Mouse (Mus musculus) heart, postnatal 0 days (tissue): ENCODE measurements at regions not wholly inside any gene's neighbourhood (a gene's known extent, or its start where the extent isn't known, plus 50 kb on each side); places are given as distances from the start of the nearest gene placed in this dataset.
A peak's percentile ranks its signal among the peaks of the same experiment; 100 is the strongest.

Source experiments
- ATAC-seq: fragments of 200-750 bp; cut with Nextera tagmentation; 2 replicates; pipeline ENCODE4 v1.8.0; 2017; ENCODE audit warnings: low read depth, moderate number of reproducible peaks, moderate library complexity; ENCODE audit not compliant: insufficient read depth
- DNase-seq: peaks from one replicate; pipeline ENCODE4 v3.0.0-alpha.2; 2016; ENCODE audit warnings: low spot score
- H3K27ac ChIP-seq: fragments of 300-500 bp; sonication (generic); 2 replicates; pipeline ENCODE4 v1.5.1; 2014; ENCODE audit warnings: low read depth, mild to moderate bottlenecking
- H3K27me3 ChIP-seq: fragments of 300-500 bp; sonication (generic); 2 replicates; pipeline ENCODE4 v1.6.1; 2014; ENCODE audit warnings: low read length, mixed read lengths; ENCODE audit not compliant: control insufficient read depth, insufficient read depth
- H3K36me3 ChIP-seq: fragments of 300-500 bp; sonication (generic); replicated peaks from 2 replicates; pipeline ENCODE4 v1.6.1; 2014; ENCODE audit warnings: low read length, mixed read lengths; ENCODE audit not compliant: control insufficient read depth, insufficient read depth
- H3K4me1 ChIP-seq: fragments of 300-500 bp; sonication (generic); 2 replicates; pipeline ENCODE4 v1.6.1; 2014; ENCODE audit warnings: antibody characterized with exemption; ENCODE audit not compliant: control insufficient read depth, insufficient read depth
- H3K4me2 ChIP-seq: fragments of 300-500 bp; sonication (generic); 2 replicates; pipeline ENCODE4 v1.6.1; 2014; ENCODE audit warnings: low read depth, mild to moderate bottlenecking, low read length, moderate library complexity
- H3K4me3 ChIP-seq: fragments of 300-500 bp; sonication (generic); 2 replicates; pipeline ENCODE4 v1.5.1; 2014; ENCODE audit warnings: low read depth, low read length
- H3K9ac ChIP-seq: fragments of 300-500 bp; sonication (generic); replicated peaks from 2 replicates; pipeline ENCODE4 v1.6.1; 2014; ENCODE audit warnings: low read depth, low read length, mixed read lengths
- H3K9me3 ChIP-seq: fragments of 300-500 bp; sonication (generic); replicated peaks from 2 replicates; pipeline ENCODE4 v1.6.1; 2016; ENCODE audit warnings: low read length; ENCODE audit not compliant: control insufficient read depth
- CTCF ChIP-seq: IDR thresholded peaks from 2 replicates; pipeline ENCODE4 v1.5.1; 2016; ENCODE audit warnings: antibody characterized with exemption, control low read depth, low read depth
- EP300 ChIP-seq: IDR thresholded peaks from 2 replicates; pipeline ENCODE4 v1.6.1; 2016; ENCODE audit warnings: antibody characterized with exemption, low read depth
- WGBS: fragments of 180-500 bp; shearing (Covaris S2); extraction: QIAGEN DNeasy Blood & Tissue Kit; methylation state at CpG from one replicate; pipeline ENCODE4 v1.1.7; 2014; 5-methylcytosine and 5-hydroxymethylcytosine counted together

GRCm38 (mm10) chr8:54330106-54330505 lies 199.3 kb upstream of the Asb5 start:
- no peaks in the 10 kb centered on the region for H3K9me3 ChIP-seq
- no peaks in the 10 kb centered on the region for H3K27me3 ChIP-seq
- H3K4me1 ChIP-seq = no peaks in the 10 kb centered on the region
- H3K4me2 ChIP-seq = no peak overlapping the region
- no peaks in the 10 kb centered on the region for H3K36me3 ChIP-seq
- no peak for DNase-seq
- WGBS = 66% methylated on average over 1 of the region's 1 CpGs
- no peak for ATAC-seq
- no peak for TF ChIP-seq EP300
- no peak for TF ChIP-seq CTCF
- H3K9ac ChIP-seq = no peak overlapping the region
- H3K27ac ChIP-seq = no peak overlapping the region
- no peak overlapping the region for H3K4me3 ChIP-seq

GRCm38 (mm10) chr8:54331883-54332282 lies 197.5 kb upstream of the Asb5 start:
- H3K27ac ChIP-seq = no peak overlapping the region
- H3K4me1 ChIP-seq = no peaks in the 10 kb centered on the region
- no peaks in the 10 kb centered on the region for H3K27me3 ChIP-seq
- 34% methylated on average over 1 of the region's 1 CpGs for WGBS
- H3K36me3 ChIP-seq = no peaks in the 10 kb centered on the region
- DNase-seq (no peak), ATAC-seq (no peak)
- TF ChIP-seq CTCF (no peak), EP300 (no peak)
- H3K4me3 ChIP-seq = no peak overlapping the region
- H3K9me3 ChIP-seq = no peaks in the 10 kb centered on the region
- H3K9ac ChIP-seq = no peak overlapping the region
- no peak overlapping the region for H3K4me2 ChIP-seq

DNA sequence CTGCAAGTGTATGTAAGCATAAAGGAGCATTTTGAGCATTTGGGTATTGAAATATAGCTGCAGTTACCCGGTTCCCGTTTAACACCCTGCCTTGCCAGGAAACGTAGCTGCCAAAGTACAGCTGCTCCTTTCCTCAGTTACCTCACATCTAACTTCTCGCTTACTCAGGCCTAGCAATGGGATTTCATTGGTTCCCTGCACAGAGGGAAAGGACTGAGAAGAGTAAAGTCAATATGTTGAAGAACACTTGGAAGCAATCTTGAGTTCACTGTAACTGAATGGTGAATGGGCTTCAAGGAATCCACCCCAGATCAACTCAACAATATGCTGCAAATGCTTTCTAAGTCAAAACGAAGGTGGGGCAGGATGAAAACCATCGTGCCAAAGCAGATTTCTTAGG lies 178.3 kb upstream of the Asb5 start:
- H3K9me3 ChIP-seq = no peaks in the 10 kb centered on the region
- H3K4me3 ChIP-seq = no peak overlapping the region
- H3K9ac ChIP-seq = no peak overlapping the region
- H3K4me2 ChIP-seq = no peak overlapping the region
- H3K27me3 ChIP-seq = no peaks in the 10 kb centered on the region
- WGBS = 84% methylated on average over 6 of the region's 6 CpGs
- H3K36me3 ChIP-seq = no peaks in the 10 kb centered on the region
- DNase-seq (no peak), ATAC-seq (no peak)
- H3K4me1 ChIP-seq = no peaks in the 10 kb centered on the region
- no peak overlapping the region for H3K27ac ChIP-seq
- no peak for TF ChIP-seq CTCF

DNA sequence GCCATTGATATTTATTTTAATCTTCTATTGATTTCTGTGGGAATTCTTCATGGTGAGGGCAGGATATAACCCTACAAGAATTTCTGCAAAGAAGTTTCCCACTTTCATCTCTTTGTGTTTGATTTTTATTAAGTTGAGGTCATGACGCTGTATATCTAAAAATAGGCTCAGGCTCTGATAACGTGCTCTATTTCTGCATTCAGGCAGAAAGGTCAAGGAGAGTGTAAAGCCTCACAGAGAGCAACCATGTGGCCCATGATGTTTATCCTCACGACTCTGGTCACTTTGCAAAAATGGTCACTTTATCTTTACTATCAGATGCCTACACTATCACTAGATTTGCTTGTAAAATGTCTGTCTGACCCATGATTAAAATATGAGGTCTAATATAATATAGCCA lies 167.7 kb upstream of the Asb5 start:
- DNase-seq (peak; percentile 25), ATAC-seq (peak; percentile 79)
- Histone ChIP-seq H3K4me1 (peaks cover 9% of the 10 kb centered on the region; the same call in 1 of the 2 replicates), H3K4me2 (no peak overlapping the region), H3K4me3 (no peak overlapping the region), H3K9me3 (no peaks in the 10 kb centered on the region), H3K27me3 (no peaks in the 10 kb centered on the region), H3K9ac (no peak overlapping the region), H3K27ac (no peak overlapping the region; the same call in 1 of the 2 replicates), H3K36me3 (no peaks in the 10 kb centered on the region)
- TF ChIP-seq EP300 (no peak), CTCF (no peak)
- 9% methylated on average over 3 of the region's 3 CpGs for WGBS

DNA sequence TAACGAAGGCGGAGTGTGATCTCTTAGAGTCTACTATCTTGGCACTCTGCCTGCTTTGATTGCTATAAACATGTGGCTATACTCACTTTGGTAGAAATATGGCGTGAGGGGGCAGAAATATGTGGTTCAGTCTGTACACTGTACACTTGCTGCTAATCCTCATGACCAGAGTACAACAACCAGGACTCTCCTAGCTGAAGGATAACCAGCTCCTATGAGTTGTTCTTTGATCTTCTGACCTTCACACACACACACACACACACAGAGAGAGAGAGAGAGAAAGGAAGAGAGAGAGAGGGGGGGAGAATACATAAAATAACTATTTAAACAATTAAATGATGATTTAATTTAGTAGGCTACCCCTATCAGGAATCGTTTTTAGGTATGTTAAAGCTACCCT lies 158.9 kb upstream of the Asb5 start:
- Histone ChIP-seq H3K4me2 (no peak overlapping the region), H3K27ac (no peak overlapping the region), H3K4me1 (no peaks in the 10 kb centered on the region), H3K4me3 (no peak overlapping the region), H3K9me3 (no peaks in the 10 kb centered on the region), H3K27me3 (no peaks in the 10 kb centered on the region), H3K9ac (no peak overlapping the region), H3K36me3 (no peaks in the 10 kb centered on the region)
- WGBS = 77% methylated on average over 4 of the region's 4 CpGs
- TF ChIP-seq EP300 = no peak
- TF ChIP-seq CTCF = no peak
- DNase-seq (no peak), ATAC-seq (no peak)

GRCm38 (mm10) chr8:54371073-54371472 lies 158.3 kb upstream of the Asb5 start:
- WGBS = 40% methylated on average over 2 of the region's 2 CpGs
- H3K27ac ChIP-seq = no peak overlapping the region
- no peaks in the 10 kb centered on the region for H3K27me3 ChIP-seq
- DNase-seq (no peak), ATAC-seq (no peak)
- H3K4me1 ChIP-seq = no peaks in the 10 kb centered on the region
- TF ChIP-seq CTCF = no peak
- no peak for TF ChIP-seq EP300
- H3K9ac ChIP-seq = no peak overlapping the region
- H3K9me3 ChIP-seq = no peaks in the 10 kb centered on the region
- H3K4me2 ChIP-seq = no peak overlapping the region
- H3K36me3 ChIP-seq = no peaks in the 10 kb centered on the region
- no peak overlapping the region for H3K4me3 ChIP-seq
